Mouse (Mus musculus) intestine, embryonic 16.5 days (tissue): Measurements from ENCODE around the gene Cdkal1. TPM values are rescaled to one million over a fixed set of nuclear protein-coding genes. Genes with fewer than 3 reads are reported as not detected.

Experiments
- ATAC-seq: fragments of 200-750 bp; cut with Nextera tagmentation; 2 replicates; pipeline ENCODE4 v1.8.0; 2017; ENCODE audit warnings: moderate TSS enrichment, moderate library complexity
- H3K27ac ChIP-seq: fragments of 300-500 bp; sonication (generic); 2 replicates; pipeline ENCODE4 v1.5.1; 2014; ENCODE audit warnings: mild to moderate bottlenecking, low read length
- H3K27me3 ChIP-seq: fragments of 300-500 bp; sonication (generic); replicated peaks from 2 replicates; pipeline ENCODE4 v1.6.1; 2014; ENCODE audit warnings: low read length, control low read depth, mixed read lengths; ENCODE audit not compliant: control insufficient read depth, insufficient read depth
- H3K36me3 ChIP-seq: fragments of 300-500 bp; sonication (generic); 2 replicates; pipeline ENCODE4 v1.6.1; 2014; ENCODE audit warnings: low read length, control low read depth; ENCODE audit not compliant: control insufficient read depth, insufficient read depth
- H3K4me1 ChIP-seq: fragments of 300-500 bp; sonication (generic); 2 replicates; pipeline ENCODE4 v1.6.1; 2014; ENCODE audit warnings: low read length, control low read depth, mixed read lengths; ENCODE audit not compliant: control insufficient read depth, insufficient read depth
- H3K4me2 ChIP-seq: fragments of 300-500 bp; sonication (generic); 2 replicates; pipeline ENCODE4 v1.6.1; 2014; ENCODE audit warnings: low read depth, low read length, control low read depth
- H3K4me3 ChIP-seq: fragments of 300-500 bp; sonication (generic); 2 replicates; pipeline ENCODE4 v1.5.1; 2014; ENCODE audit warnings: mild to moderate bottlenecking, low read length
- H3K9ac ChIP-seq: fragments of 300-500 bp; sonication (generic); 2 replicates; pipeline ENCODE4 v1.6.1; 2014; ENCODE audit warnings: low read depth, low read length
- H3K9me3 ChIP-seq: fragments of 300-500 bp; sonication (generic); 2 replicates; pipeline ENCODE4 v1.6.1; 2016; ENCODE audit warnings: low read length, control low read depth; ENCODE audit not compliant: control insufficient read depth
- WGBS: fragments of 180-500 bp; shearing (Covaris S2); extraction: QIAGEN DNeasy Blood & Tissue Kit; methylation state at CpG from one replicate; pipeline ENCODE4 v1.1.7; 2014; 5-methylcytosine and 5-hydroxymethylcytosine counted together
- polyA plus RNA-seq: library from polyadenylated mRNA; unstranded; fragments of >200 nt; fragmentation: Nextera tagmentation; extraction: Ambion mirVana; gene quantifications from 2 replicates; pipeline ENCODE4 v1.2.1, GENCODE M21; 2015

Gene Cdkal1
- polyA plus RNA-seq, 1 experiment from 2014 or later: 25.0 TPM

DNA sequence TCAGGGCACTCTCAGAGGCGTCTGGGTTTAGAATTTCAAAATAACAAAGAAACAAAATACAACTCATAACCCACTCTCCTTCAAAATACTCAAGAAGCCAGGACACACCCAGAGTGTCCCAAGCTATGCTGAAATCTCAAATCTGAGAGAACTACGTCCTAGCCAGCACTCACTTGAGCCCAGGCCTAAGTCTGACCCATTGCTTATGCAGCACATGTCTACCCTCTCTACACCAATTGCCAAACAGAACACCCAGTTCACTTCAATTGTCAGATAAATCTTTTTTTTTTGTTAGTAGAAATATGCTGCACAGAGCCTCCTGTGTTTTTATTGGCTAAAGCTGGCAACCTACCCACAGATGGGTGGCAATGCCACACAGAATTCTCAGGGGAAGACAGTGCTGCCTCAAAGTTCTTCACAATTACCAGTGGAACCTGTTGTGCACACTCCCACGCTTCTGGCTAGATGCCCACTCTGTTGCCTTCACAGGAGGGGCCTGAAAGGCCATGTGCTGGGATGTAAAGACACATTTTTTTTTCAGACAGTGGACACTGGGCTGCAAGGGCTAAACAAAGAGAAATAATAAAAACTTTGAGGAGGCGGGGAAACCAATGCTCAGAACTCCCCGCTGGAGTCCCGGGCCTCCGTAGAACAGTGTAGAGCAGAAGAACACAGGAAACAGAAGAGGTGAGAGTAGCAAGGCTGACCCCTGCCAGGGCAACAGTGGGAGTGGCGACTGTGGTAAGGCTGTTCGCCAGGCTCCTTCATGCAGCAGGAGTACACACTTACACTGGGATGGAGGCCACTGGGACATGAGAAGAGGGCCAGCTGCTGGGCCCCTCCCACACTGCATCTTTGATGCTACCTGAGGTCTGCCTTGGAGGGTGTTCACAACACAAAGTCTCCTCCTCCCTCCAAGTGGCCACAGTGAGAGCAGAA lies 273.4 kb downstream of the Cdkal1 start:
- no peaks in the 10 kb centered on the region for H3K27me3 ChIP-seq
- no peaks in the 10 kb centered on the region for H3K36me3 ChIP-seq
- no peak for ATAC-seq
- H3K4me2 ChIP-seq: no peak overlapping the region
- WGBS: 82% methylated on average over 9 of the region's 9 CpGs
- no peaks in the 10 kb centered on the region for H3K4me1 ChIP-seq
- no peaks in the 10 kb centered on the region for H3K9me3 ChIP-seq
- H3K27ac ChIP-seq: no peak overlapping the region
- no peak overlapping the region for H3K4me3 ChIP-seq
- no peak overlapping the region for H3K9ac ChIP-seq

DNA sequence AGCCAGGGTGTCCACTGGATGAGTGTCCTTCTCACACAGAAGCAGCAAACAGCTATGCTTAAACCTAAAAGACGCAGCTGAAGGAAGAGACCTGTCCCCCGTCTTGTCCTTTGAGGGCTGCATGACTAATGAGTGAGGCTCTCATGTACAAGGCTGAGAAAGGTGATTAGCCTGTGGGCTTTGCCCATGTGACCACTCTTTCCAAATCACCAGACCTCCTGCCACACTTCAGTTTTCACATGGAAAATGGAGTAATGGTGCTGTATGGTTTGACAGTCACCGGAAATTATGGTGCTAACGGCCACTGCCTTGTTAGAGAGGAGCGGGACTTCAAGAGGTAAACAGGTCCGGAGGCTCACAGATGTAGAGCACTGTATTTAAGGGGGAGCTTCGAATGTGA lies 274.7 kb downstream of the Cdkal1 start:
- Histone ChIP-seq H3K4me2 (no peak overlapping the region), H3K4me1 (no peaks in the 10 kb centered on the region), H3K9ac (no peak overlapping the region), H3K27ac (no peak overlapping the region), H3K4me3 (no peak overlapping the region), H3K27me3 (no peaks in the 10 kb centered on the region), H3K9me3 (no peaks in the 10 kb centered on the region), H3K36me3 (no peaks in the 10 kb centered on the region)
- ATAC-seq: no peak
- WGBS: 83% methylated on average over 7 of the region's 7 CpGs

DNA sequence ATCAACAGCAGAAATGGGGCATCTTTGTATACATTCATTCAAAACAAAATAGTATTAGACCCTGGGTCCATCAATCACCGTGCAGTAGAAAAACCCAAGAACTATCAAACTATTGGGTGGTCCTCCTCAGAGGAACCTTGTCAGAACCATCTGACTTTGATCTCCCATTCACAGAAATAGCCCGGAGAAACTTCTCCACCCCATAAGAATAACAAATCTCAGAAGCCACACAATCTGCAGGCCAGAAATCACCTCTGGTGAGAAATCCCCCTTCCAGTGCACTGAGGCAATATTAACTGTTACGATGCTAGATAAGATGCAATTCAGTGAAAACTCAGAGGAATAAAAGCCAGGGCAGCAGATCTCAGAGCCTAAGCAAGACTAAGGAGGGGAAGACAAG lies 275.5 kb downstream of the Cdkal1 start:
- ATAC-seq: no peak
- Histone ChIP-seq H3K27ac (no peak overlapping the region), H3K4me2 (no peak overlapping the region), H3K4me3 (no peak overlapping the region), H3K9ac (no peak overlapping the region), H3K27me3 (no peaks in the 10 kb centered on the region), H3K4me1 (no peaks in the 10 kb centered on the region), H3K36me3 (no peaks in the 10 kb centered on the region), H3K9me3 (no peaks in the 10 kb centered on the region)
- 59% methylated on average over 3 of the region's 3 CpGs for WGBS

DNA sequence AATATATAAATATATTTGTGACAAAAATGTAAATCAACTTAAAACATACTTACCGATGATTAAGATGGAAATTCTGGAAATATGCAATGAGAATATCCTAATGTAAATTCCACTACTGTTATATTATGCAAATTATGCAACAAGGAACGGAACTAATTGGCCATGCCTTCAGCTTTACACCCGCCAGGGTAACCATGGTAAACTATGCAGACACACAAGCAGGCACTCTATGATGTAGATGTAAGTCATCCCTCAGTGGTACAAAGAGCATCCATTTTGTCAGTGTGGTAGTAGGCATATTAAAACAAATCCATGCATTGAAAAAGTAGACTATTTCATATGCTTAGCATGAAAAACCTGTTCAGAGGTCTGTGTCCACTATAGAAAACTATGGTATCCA lies 276.9 kb downstream of the Cdkal1 start:
- no peaks in the 10 kb centered on the region for H3K9me3 ChIP-seq
- no peak overlapping the region for H3K9ac ChIP-seq
- H3K4me3 ChIP-seq: no peak overlapping the region
- WGBS: 86% methylated on average over 3 of the region's 3 CpGs
- no peak overlapping the region for H3K27ac ChIP-seq
- H3K36me3 ChIP-seq: no peaks in the 10 kb centered on the region
- no peak for ATAC-seq
- H3K4me2 ChIP-seq: no peak overlapping the region
- H3K4me1 ChIP-seq: no peaks in the 10 kb centered on the region
- no peaks in the 10 kb centered on the region for H3K27me3 ChIP-seq

DNA sequence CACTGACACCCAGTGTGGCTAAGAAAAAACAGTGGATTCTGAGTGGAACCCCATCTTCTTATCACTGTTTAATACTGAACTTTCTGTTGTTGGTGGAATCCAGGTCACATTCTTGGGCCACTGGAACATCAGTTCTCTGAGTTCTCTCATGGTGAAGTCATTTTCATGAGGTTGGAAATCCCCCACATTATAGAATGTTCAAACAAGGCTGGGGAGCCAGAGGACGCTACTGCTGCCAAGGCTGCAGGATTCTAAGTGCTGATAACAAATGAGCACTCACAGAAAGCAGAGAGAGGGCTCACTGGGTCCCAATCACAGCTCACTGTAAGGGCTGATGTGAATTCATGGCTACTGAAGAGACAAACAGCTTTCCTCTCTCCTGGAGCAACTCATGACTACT lies 280.7 kb downstream of the Cdkal1 start:
- Histone ChIP-seq H3K27me3 (no peaks in the 10 kb centered on the region), H3K4me3 (no peak overlapping the region), H3K27ac (no peak overlapping the region), H3K9ac (no peak overlapping the region), H3K9me3 (no peaks in the 10 kb centered on the region), H3K4me2 (no peak overlapping the region), H3K4me1 (no peaks in the 10 kb centered on the region), H3K36me3 (no peaks in the 10 kb centered on the region)
- 33% methylated on average over 1 of the region's 1 CpGs for WGBS
- ATAC-seq: no peak

DNA sequence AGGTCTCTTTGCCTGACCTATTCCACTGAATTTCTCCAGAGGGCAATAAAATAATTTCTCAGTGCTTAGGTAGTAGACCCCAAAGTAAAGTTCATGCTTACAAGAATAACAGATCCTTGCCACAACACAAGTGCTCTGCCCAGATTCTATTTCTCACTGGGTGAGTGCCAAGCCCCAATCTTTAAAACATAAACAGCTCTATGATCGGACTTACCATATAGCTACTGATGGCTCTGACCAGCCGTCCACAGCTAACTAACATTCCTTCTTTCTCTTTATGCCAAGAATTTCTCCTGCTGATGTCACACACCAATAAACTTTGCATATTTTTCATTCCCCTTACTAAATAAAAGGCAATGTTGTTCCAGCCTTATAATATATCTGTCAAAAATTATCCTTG lies 283.0 kb downstream of the Cdkal1 start:
- 0 out of 2 replicates have a peak, but pooled peaks have one; percentile 40 for ATAC-seq
- Histone ChIP-seq H3K4me1 (no peaks in the 10 kb centered on the region), H3K27ac (no peak overlapping the region), H3K4me3 (no peak overlapping the region), H3K36me3 (no peaks in the 10 kb centered on the region), H3K9ac (no peak overlapping the region), H3K4me2 (no peak overlapping the region), H3K27me3 (no peaks in the 10 kb centered on the region), H3K9me3 (no peaks in the 10 kb centered on the region)
- 51% methylated on average over 2 of the region's 2 CpGs for WGBS

DNA sequence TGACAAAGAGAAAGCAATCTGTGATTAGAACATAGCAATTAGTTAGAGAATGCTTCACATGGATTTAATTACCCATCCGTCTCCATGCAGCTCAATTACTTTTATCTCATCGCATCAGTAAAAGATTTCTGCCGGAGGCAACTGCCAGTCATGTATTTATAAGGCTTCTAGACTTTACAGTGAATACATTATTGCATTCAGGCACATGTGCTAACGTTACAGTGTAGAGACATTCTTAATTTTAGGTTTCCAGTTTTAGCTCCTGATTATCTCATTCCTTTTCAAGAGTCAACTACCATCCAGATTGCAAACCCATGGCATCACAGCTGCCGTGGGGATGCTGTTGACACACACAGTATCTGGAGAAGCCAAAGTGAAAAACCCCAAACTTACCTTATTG lies 289.8 kb downstream of the Cdkal1 start:
- Histone ChIP-seq H3K4me1 (no peaks in the 10 kb centered on the region), H3K9ac (no peak overlapping the region), H3K4me3 (no peak overlapping the region), H3K27me3 (no peaks in the 10 kb centered on the region), H3K4me2 (no peak overlapping the region), H3K9me3 (no peaks in the 10 kb centered on the region), H3K27ac (no peak overlapping the region), H3K36me3 (no peaks in the 10 kb centered on the region)
- 79% methylated on average over 5 of the region's 5 CpGs for WGBS
- ATAC-seq: no peak

DNA sequence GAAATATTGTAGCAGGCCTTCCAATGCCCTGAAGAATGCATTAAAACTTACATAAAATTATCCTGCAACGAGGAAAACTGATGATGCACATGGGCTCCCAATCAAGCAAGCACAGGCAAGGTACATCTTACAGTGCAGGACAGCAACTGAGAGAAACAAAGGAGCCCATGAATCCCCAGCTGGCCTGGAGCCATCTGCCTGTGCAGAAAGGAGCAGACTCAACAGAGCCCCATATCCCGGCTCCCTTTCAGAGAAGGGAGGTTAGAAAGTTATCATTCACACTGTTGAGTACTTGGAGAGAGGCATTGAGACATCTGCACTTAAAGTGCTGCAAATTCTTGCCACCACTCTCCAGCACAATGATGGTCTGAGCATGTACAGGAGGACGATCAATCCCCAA lies 296.3 kb downstream of the Cdkal1 start:
- no peaks in the 10 kb centered on the region for H3K27me3 ChIP-seq
- no peak overlapping the region for H3K4me2 ChIP-seq
- no peaks in the 10 kb centered on the region for H3K9me3 ChIP-seq
- H3K27ac ChIP-seq: no peak overlapping the region
- no peaks in the 10 kb centered on the region for H3K36me3 ChIP-seq
- H3K9ac ChIP-seq: no peak overlapping the region
- no peaks in the 10 kb centered on the region for H3K4me1 ChIP-seq
- H3K4me3 ChIP-seq: no peak overlapping the region
- 62% methylated on average over 3 of the region's 3 CpGs for WGBS
- ATAC-seq: no peak

DNA sequence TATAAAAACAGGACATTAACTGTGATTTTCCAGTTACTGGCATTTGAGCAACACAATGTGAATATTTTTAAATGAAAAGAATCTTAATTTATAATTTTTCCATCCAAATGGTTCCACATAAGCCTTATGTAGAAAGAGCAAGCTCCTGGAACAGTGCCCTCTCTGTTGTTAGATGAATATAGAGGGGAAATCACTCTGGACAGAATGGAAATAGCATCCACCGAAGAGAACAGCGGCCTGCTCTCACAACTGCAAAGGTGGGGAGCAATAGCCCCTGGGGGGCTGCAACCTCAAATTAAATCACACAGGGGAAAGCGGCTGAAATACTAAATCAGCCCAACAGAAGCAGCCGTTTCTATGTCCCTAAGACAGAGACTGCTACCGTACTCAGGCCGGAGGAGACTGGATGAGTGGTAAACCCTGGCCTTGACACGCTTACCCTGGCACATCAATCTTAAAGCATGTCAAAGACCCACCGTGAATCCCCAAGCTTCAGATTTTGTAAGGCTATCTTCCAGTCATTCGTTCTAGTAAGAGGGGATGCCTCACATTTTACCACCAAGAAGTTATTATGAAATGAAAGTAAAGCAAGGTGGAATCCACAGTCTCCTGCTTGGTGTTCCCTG lies 300.2 kb downstream of the Cdkal1 start:
- Histone ChIP-seq H3K27ac (no peak overlapping the region), H3K4me3 (no peak overlapping the region), H3K9me3 (no peaks in the 10 kb centered on the region), H3K36me3 (no peaks in the 10 kb centered on the region), H3K4me1 (no peaks in the 10 kb centered on the region), H3K9ac (no peak overlapping the region), H3K27me3 (no peaks in the 10 kb centered on the region), H3K4me2 (no peak overlapping the region)
- ATAC-seq: no peak
- WGBS: 73% methylated on average over 9 of the region's 9 CpGs
